Mouse (Mus musculus) T-helper 17 cell (primary cell): Measurements from ENCODE around the gene Mfrp.

Experiments used
- in situ Hi-C, 2 experiments: fragments of 300-600 bp; cut with MboI, MseI; formaldehyde crosslinking; loops; 1 replicate in 1 of 2; 2 replicates in 1 of 2; pipeline ENCODE4 v1.15.1; 2025; ENCODE audit warnings: high pct_unique_total_duplicates in 2 of 2

Mfrp gene

GRCm38 (mm10) chr9:44101490-44101889 lies at the start of gene Mfrp:
TSS of gene Mfrp (plus strand) at chr9:44101729.
- in situ Hi-C loops, result no loop called here

- in situ Hi-C loops, result no loop called here
Measured at GRCm38 (mm10) chr9:44052855-44053254, 48.7 kb upstream of the Mfrp start.

GRCm38 (mm10) chr9:44053936-44054335 lies 47.6 kb upstream of the Mfrp start:
- in situ Hi-C loops, result no loop called here

- in situ Hi-C loops, result no loop called here
Measured at GRCm38 (mm10) chr9:44058606-44059005, 42.9 kb upstream of the Mfrp start.

- in situ Hi-C loops, result no loop called here
Measured at GRCm38 (mm10) chr9:44065177-44065576, 36.4 kb upstream of the Mfrp start.

GRCm38 (mm10) chr9:44066785-44067225 lies 34.7 kb upstream of the Mfrp start, which contains the start of gene Usp2:
TSS of gene Usp2 (plus strand) at chr9:44067021.
- in situ Hi-C loops, result no loop called here

- in situ Hi-C loops, result no loop called here
Measured at GRCm38 (mm10) chr9:44067241-44067959, 34.1 kb upstream of the Mfrp start.

- in situ Hi-C loops, result no loop called here
Measured at GRCm38 (mm10) chr9:44067960-44068330, 33.6 kb upstream of the Mfrp start.

GRCm38 (mm10) chr9:44069252-44069651 lies 32.3 kb upstream of the Mfrp start:
- in situ Hi-C loops, result no loop called here

GRCm38 (mm10) chr9:44070113-44070843 lies 31.3 kb upstream of the Mfrp start:
- in situ Hi-C loops, result no loop called here

- in situ Hi-C loops, result no loop called here
Measured at GRCm38 (mm10) chr9:44070844-44071231, 30.7 kb upstream of the Mfrp start.

- in situ Hi-C loops, result no loop called here
Measured at GRCm38 (mm10) chr9:44071914-44072598, 29.5 kb upstream of the Mfrp start.

- in situ Hi-C loops, result no loop called here
Measured at GRCm38 (mm10) chr9:44072599-44072915, 29.0 kb upstream of the Mfrp start.

- in situ Hi-C loops, result no loop called here
Measured at GRCm38 (mm10) chr9:44073115-44073514, 28.4 kb upstream of the Mfrp start.

- in situ Hi-C loops, result no loop called here
Measured at GRCm38 (mm10) chr9:44074395-44075275, 26.9 kb upstream of the Mfrp start.

GRCm38 (mm10) chr9:44075276-44075995 lies 26.1 kb upstream of the Mfrp start:
- in situ Hi-C loops, result no loop called here

- in situ Hi-C loops, result no loop called here
Measured at GRCm38 (mm10) chr9:44075996-44076763, 25.3 kb upstream of the Mfrp start.

- in situ Hi-C loops, result no loop called here
Measured at GRCm38 (mm10) chr9:44076764-44077120, 24.8 kb upstream of the Mfrp start.

GRCm38 (mm10) chr9:44077266-44077910 lies 24.1 kb upstream of the Mfrp start:
- in situ Hi-C loops, result no loop called here
